Mouse (Mus musculus) fibroblast of lung, adult 2 months (primary cell): ENCODE measurements around the gene Cdc37.

Experiments used
- DNase-seq: peaks from one replicate; pipeline ENCODE4 v3.0.0-alpha.2; 2011; ENCODE audit warnings: low read depth

Cdc37 gene

DNA sequence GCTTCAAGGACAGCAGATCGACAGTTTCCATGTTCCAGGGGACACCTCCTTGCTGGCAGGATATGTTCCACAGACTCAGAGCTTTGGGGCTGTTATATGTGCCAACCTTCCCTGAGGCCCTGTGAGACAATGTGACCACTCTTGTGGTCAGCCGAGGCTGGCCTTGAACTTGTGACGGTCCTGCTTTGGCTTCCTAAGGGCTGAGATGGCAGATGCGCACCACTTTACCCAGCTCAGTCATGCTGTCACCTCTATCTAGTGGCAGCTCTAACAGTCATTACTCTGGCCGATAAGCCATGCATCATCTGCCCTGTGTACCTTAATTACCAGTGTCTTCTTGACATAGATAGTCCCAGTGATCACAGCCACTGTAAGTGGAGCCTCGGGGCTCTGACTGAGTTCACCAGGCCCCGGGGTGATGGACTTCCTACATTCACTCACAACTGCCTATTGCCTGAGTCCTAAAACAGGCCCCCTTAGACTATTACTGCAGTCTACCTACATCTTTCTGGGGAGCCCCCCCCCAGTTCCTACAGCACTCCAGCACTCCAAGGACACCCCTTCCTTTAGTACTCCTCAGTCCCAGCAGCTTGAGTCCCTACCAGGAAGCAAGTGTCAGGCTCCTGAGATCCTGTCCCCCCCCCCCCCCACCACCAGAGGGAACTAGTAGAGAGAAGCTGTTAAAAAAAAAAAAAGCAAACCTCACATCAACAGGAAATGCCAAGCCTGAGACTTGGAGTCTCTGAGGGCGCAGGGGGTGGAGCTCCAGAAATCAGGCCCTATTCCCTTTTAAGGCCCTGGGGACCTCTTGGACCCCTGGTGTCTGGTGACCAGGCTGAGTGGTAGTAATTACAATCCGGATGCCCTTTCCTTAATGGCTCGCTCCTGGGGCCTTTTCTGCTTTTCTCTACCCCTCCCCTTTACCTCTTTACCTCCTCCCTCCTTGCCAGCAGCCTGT, 17.6 kb upstream of the Cdc37 start:
- peak; percentile 45 for DNase-seq

DNA sequence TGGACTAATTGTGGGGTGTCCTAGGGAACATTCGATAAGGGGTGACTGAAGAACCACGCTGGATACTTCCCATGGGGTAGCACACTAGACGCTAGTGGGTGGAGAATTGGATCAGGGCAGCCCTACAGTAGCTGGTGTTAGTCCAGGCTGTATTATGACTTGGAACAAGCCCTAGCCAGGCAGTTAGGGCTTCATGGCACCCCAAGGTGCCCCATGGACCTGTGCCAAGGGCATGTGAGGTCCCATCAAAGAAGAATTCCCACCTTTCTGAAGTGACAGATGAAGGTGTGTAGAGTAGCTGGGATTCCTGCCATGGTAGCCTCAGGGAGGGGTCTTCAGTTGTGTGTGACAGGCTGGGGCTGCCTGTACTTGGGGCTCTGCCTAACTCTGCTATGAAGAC, 16.7 kb upstream of the Cdc37 start:
- DNase-seq, result no peak

DNA sequence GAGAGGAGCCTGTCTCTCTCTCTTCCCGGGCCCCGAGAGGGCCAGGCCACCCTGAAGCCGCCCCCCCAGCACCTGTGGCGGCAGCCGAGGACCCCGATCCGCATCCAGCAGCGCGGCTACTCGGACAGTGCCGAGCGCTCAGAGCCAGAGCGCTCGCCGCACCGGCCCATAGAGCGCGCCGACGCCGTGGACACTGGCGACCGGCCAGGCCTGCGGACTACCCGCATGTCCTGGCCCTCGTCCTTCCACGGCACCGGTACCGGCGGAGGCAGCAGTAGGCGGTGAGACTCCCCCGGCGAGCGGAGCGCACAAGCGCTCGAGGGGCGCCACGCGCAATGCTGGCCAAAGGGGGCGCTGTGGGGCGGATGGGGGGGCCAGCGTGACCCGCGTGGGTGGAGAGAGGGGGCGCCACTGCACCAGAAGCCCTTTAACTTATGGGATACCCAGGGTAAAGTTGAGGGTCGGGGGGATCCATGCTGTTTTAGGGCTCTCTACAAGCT, 16.2 kb upstream of the Cdc37 start:
- DNase-seq, result no peak

DNA sequence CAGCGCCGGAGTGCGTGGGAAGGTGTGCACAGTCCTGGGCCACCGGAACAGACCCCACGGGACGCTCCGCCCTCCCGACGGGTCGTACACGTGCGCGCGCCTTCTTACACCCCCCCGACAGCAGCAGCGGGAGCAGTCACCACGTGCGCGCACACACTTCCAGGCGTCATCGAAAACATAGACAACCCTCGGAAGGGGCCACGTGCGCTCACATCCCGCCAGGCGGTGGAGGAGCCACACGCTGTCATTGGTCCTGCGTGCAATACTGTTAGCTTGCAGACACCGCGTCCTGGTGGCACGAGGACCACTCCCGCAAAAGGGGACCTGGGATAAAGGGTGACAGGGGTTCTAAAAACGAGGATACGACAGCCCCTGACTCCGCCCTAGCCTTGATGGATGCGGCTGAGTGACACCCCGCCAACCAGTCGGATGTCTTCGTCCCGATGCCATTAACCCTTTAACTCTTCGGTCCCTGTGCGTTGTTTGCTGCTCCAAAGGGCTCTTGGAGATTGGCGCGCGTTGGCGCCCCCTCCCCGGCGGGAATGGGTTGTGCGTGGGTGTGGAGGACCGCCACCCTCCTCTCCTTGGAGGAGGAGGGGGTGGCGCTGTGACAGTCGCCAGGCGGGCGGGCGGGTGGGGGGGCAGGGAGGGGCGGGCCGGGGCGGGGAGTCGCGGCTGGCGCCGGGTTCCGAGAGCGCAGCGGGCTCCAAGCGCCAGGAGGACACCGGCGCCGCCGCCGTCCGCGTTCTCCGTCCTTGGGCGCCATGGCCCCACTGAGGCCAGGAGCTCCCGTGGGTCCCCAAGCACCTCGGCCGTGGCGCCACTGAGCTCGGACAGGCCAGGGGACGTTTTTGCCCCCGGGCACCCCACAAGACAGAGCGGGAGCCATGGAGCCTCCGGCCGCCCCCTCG, 15.5 kb upstream of the Cdc37 start, which contains the start of gene Pde4a:
Gene Pde4a, plus strand, starts transcription at position 674 of the 911 bp plus-strand sequence.
- no peak for DNase-seq

DNA sequence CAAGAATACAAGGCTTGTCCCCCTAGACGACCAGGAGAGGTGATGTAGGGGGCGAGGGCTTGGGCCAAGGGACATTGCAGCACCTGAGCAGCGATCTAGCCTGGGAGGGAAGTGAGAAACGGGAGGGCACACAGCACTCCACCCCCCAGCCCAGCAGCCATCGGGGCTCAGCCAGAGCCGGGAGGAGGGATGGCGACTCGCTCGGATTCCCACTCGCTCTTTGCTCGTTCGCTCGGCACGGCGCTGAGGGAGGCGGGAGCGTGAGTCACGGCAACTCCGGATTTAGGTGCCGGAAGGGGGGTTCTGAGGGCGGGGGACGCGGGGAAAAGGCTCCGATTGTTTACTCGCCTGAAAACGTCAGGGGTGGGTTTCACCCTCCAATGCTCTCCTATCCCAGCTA, 14.3 kb upstream of the Cdc37 start:
- no peak for DNase-seq

DNA sequence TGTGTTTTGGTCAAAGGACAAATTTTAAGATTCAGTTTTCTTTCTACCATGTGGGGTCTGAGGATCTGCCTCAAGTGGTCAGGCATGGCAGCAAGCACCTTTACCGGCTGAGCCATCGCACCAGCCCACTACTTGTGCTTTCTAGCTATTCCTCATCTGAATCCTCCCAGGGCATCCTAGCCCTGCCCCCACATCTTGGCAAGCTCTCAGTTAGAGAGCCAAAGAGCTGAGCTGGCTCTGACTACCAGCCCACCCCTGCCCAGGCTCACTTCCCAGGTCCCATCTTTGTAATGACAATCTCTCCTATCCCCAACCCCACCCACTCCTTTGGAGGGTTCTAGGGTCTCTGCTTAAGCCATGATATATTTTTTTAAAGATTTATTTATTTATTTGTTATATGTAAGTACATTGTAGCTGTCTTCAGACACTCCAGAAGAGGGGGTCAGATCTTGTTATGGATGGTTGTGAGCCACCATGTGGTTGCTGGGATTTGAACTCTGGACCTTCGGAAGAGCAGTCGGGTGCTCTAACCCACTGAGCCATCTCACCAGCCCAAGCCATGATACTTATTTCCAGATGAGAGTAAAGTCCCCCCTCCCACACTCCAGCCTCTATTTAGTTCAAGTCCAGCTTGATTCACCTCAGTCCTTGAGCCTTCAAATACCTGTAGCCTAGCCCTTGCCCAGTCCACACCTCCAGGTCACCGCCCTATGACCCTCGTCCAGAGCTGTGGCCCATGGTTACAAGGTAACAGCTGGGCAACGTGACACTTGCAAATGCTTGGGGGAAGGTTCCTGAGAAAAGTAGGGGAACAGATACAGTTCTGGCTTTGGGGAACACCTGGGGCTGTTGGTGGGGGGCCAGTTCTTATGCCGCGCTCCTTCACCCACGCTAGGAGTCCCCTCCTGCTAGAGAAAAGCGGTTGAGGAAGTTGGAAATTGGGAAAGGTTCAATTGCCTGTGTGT, 13.6 kb upstream of the Cdc37 start:
- no peak for DNase-seq

DNA sequence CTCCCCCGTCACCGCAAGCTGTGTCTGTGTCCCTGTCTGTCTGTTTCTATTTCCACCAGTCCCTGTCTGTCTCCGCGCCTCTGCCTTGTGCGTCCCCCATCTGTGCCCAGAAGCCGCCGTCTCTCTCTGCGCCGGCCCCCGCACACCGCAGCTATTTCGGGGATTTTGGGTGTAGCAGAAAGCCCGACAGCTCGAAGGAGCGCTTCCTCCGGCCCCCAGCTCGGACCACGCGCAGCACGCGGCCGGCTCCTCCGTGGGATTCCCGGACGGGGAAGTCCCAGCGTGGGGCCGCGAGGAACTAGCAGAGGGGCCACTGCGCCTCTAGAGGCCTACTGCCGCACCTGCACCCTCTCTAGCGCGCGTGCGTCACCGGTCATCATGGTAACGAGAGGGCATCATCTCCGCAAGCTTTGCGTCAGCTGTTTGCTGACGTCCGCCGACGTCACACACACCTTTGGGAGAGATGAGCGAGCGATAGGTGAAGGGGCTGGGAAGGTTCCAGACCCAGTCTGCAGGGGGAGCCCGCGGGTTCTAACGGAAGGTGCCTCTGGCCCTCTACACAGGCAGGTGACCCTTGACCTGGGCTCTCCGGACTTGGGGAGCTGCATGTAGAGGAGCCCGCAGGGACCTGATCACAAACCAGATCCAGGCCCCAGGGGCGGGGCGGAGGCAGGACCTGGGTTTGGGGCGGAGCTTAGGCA, 11.6 kb upstream of the Cdc37 start:
- no peak for DNase-seq

DNA sequence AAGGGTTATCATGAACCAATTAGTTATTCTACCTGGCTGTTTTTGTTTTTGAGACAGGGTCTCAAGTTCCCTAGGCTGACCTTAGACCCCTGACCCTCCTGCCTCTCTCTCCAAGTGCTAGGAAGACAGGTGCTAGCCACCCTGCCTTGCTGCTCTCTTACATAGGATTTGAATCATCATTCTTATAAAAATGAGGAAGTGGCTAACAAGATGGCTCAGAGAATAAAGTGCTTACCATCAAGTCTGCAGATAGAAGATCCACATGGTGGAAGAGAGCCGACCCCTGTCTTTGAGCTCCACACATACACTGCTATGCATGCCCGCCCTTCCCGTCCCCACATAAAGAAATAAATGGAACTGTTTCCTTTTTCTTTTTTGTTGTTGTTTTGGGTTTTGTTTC, 5.0 kb upstream of the Cdc37 start:
- DNase-seq, result no peak

DNA sequence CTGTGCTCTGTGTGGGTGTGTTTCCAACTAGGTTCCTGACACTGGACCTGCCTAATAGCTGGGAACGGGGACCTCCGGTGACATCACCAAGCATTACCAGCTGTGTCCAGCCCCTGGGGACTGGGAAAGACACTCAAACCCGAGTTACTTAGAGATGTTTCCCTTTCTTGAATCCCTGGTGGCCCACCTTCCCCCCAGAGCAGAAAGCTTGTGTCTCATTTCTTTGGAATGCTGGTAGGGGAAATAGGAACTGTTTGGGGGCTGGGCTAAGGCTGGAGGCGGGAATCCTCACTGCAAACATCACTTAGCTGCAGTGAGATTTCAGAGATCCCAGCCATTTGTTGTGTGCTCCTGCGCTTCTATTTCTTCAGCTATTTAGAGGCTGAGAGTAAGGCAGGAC, 4.1 kb upstream of the Cdc37 start:
- no peak for DNase-seq

DNA sequence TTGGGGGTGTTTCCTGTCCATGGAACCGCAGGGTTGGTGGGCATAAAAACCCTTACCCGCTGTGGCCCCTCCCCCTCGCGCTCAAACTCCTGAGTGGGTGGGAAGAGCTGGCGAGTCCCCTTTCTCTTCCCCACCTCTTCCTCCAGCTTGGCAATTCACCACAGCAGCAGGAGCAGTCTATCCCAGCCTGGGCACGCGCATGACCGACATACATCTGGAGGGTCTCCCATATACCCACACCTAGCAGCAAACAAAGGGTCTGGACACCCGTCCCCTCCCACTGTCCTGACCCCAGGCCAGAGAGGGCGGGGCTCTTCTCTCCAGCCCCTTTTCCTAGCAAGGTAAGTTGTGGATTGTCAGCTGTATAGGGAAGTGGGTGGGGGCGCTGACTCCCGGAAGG, 3.5 kb upstream of the Cdc37 start:
- no peak for DNase-seq

DNA sequence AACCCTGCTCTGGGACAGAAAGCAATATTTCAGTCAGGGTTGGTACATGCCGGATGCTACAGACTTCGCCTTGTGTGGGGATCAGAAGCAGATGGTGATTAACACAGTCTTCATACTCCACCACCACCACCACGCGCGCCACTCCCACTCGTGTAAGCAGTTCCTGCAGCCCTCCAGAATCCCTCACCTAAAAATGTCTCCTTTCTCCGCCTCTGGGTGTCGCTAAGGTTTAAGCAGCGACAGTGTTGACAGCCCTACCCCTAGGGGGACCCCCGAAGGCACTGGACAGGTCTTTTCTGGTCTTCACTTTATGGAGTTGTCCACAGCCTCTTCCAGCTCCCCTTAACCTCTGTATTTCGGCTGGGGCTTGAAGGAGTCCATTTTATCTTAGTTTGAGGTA, 2.9 kb upstream of the Cdc37 start:
- no peak for DNase-seq

DNA sequence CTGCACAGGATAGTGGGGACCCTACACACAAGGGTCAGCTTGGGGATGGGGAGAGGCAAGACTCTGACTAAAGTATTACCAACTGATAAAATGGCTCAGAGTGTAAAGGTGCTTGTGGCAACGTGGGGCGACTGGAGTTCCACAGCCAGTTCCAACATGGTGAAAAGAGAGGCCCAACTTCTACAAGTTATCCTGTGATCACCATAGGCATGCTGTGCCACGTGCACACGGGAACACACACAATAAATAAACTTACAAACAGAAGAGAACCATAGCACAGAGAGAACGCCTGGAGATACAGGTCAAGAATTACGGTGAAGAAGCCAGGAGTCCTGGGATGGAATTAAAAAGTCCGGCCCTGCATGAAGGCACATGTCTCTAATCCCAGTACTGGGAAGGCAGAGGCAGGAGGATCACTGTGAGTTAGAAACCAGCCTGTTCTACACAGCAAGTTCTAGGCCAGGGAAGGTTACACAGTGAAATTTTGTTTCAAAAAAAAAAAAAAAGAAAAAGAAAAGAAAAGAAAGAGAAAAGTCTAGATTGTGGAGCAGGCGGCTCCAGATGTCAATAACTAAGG, 617 bp downstream of the Cdc37 start:
- DNase-seq, result no peak

DNA sequence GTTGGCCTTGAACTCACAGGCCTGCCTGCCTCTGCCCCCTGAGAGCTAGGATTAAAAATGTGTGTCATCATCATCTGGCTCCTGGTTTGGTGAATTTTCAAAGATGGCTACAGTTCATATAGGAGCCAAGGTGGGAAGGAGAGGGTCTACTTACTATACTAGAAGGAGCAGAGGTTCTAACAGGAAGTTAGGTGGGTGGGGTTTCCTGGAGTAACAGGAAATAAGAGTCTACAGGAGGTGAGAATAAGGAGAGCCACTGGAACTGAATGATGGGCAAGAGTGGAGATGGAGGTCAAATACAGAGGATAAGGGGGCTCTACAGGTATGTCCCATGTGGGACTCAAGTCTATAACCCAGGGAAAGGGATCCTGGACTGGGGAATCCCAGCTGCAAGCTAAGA, 1.4 kb downstream of the Cdc37 start:
- DNase-seq, result no peak

DNA sequence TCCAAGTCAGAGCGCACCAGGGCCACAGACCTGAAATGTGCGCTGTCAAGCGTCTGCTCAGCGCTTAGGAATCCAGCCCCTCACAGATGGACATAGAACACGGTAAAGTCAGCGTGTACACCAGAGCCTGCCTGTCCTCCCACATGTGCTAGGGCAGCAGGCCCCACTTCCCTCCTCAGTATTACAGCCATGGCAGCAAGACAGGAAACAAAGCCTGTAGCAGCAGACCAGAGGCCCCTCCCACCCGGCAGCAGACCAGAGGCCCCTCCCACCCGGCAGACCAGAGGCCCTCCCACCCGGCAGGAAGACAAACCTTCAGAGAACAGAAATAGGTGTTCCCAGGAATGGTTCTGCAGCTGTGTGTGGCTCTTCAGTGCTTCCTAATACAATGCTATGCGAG, 3.1 kb downstream of the Cdc37 start:
- no peak for DNase-seq

DNA sequence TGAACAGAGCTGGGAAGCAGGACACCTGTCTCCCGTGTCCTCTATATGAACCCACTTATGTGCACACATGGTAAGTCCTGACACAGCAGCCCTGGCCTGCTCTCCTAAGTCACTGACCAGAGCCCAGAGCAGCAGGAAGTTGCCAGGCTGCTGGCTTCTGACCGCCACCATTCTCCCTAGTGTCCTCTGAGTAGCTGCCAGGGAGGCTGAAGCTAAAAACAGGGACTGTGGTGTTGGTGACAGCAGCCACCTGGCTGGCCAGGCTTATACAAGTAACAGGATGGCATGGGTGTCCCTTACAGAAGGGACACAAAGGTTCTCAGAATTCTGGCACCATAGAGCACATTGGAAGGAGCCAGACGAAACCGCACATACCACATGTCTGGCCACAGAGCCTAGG, 4.4 kb downstream of the Cdc37 start:
- no peak for DNase-seq

DNA sequence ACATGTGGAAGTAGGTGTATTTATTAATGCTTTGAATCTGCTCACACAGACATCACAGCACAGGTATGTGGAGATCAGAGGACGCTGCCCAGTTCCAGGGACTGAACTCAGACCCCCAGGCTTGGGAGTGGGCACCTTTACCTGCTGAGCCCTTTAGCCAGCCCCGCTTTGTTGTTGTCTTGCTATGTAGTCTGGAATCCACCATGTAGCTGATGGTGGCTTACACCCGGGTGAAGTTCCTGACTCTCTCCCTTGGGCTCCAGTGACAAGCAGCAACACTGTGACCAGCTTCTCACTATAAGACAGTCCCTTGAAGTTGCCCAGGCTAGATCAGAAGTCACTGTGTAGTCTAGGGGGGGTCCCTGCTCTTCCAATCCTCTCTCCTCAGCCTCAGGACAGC, 5.4 kb downstream of the Cdc37 start:
- DNase-seq, result no peak

DNA sequence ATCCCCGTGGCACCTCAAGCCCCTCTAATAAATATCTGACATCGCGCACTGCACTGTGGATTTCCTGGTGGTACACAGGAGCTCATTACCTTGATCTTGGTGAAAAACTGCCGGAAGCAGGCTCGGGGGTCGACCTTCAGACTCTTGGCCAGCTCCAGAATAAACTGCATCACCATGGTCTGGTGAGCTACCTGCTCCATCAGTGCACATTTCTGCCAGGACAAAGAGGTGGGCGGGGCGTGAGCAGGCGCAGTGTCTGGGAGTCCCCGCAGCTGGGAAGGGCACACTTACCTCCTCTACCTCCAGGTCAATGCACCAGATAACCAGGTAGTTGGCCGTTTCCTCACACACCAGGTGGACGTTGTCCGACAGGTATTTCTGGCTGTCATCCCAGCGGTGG, 7.9 kb downstream of the Cdc37 start:
- no peak for DNase-seq

DNA sequence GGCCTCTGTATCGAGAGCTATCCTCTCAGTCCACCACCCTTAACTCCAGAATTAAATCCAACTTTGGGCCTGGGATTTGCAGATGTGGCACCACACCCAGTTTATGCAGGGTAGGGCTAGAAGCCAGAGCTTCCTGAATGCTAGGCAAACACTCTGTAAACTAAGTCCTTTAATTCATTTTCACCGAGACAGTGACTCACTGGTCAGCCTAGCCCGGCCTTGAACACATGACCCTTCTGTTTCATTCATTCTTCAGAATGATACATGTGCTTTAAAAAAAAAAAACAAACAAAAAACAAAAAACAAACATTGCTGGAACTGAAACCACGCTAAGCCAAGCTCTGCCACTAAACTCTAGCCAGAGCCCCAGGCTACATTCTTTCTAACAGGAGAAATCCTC, 11.4 kb downstream of the Cdc37 start:
- peak; percentile 47 for DNase-seq

DNA sequence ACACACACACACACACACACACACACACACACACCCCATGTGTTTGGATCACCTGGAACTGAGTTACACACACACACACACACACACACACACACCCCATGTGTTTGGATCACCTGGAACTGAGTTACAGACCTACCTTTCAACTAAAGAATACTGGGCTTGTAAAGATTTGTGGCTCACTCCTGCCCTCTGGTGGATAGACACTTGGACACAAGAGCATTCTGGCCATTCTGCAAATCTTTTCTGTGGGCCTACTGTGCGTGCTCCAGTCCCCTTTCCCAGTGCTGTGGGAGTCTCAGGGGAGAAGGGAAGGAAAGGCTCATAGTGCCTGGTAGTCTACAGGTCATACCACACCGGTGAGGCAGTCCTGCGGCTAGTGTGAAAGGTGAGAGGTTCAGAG, 12.6 kb downstream of the Cdc37 start:
- DNase-seq, result peak; percentile 58

DNA sequence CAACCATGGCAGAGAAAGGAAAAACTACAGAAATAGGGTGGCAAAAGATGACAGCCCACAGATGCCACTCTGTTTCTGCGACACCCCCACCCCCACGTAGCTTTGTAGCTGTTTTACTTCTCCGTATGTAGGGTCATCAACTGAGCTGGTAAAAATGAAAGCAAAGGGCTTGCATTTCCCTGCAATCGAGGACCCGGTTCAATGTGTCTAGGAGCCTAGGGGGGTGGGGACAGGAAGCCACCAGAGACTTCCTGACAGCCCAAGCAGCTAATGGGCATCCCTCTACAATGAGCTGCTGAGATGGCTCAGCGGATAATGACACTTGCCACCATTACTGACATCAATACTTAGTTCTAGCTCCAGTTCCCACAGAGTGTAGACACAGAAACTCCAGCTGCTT, 13.4 kb downstream of the Cdc37 start:
- no peak for DNase-seq

DNA sequence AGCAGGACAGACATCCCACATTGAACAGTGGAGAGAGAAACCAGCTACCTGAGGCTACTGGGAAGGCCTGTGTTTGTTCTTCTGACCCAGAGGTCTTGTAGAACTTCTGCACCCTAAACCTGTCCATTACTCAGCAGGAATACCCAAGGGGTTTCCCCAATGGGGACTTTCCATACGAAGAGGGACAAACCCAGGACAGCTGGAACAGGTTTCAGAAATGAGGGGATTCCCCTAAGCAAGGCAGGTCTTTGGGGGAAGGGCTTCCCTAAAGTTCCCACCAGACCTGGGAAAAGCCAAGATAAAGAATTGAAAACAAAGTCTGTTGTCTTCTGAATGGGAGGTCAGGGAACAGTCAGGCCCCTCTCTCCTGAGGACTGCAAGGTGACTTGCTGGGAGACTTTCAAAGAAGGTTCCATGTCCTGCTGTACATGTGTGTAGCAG, 13.8 kb downstream of the Cdc37 start:
- no peak for DNase-seq
